Mouse (Mus musculus) lung, postnatal 0 days (tissue): ENCODE measurements around the gene Rtl8a.

Experiments used
- CTCF ChIP-seq: IDR thresholded peaks from 2 replicates; pipeline ENCODE4 v1.5.1; 2016; ENCODE audit warnings: antibody characterized with exemption, mild to moderate bottlenecking
- EP300 ChIP-seq: IDR thresholded peaks from 2 replicates; pipeline ENCODE4 v1.6.1; 2016; ENCODE audit warnings: antibody characterized with exemption, mild to moderate bottlenecking, control low read depth

DNA sequence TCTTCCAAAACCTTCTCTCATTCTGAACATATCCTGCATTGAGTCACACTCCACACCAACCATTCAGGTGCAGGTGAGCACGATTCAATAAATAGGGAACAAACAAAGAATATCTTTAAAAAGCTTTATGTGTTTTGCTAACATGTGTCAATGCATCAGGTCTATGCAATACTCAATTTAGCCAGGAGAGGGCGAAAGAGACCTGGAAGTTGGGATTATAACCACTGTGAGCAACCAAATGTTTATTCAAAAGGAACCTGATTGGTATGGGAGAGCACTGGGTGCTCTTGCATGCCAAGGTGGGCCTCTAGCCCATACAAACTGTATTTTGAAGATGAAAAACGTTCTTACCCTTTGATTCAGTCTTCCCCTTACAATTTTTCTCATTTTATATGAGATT is 32.9 kb downstream of the Rtl8a start:
- peak; percentile 77 for TF ChIP-seq CTCF
- no peak for TF ChIP-seq EP300
